Mouse (Mus musculus): ENCODE results near the gene Defb43. TPM values are rescaled to one million over a fixed set of nuclear protein-coding genes. Genes with fewer than 3 reads are reported as not detected.
A peak's percentile ranks its signal among the peaks of the same experiment; 100 is the strongest.

Defb43 gene
- polyA plus RNA-seq, 1 experiment from 2014 or later: not detected

- Histone ChIP-seq H3K4me2 (replicated peaks; ENCODE audit: low read depth, low read length) (no peak overlapping the region), H3K4me1 (ENCODE audit: insufficient read depth, low read length) (0 out of 2 replicates have a peak, but pooled peaks cover 6% of the 10 kb centered on the region), H3K27ac (ENCODE audit: low read length) (no peak overlapping the region), H3K4me3 (ENCODE audit: low read length) (no peak overlapping the region), H3K9ac (replicated peaks; ENCODE audit: low read length) (no peak overlapping the region), H3K9me3 (ENCODE audit: low read length) (no peaks in the 10 kb centered on the region), H3K36me3 (ENCODE audit: insufficient read depth, low read length) (no peaks in the 10 kb centered on the region), H3K27me3 (ENCODE audit: insufficient read depth, low read length) (no peaks in the 10 kb centered on the region)
- 92% methylated on average over 4 of the region's 4 CpGs for WGBS
- ATAC-seq (ENCODE audit: low FRiP score, low TSS enrichment): no peak
Measured at GRCm38 (mm10) chr14:62998977-62999376, 12.6 kb upstream of the Defb43 start.

- WGBS: 69% methylated on average over 2 of the region's 2 CpGs
- Histone ChIP-seq H3K27ac (ENCODE audit: low read length) (no peak overlapping the region), H3K9ac (replicated peaks; ENCODE audit: low read length) (no peak overlapping the region), H3K36me3 (ENCODE audit: insufficient read depth, low read length) (no peaks in the 10 kb centered on the region), H3K4me1 (ENCODE audit: insufficient read depth, low read length) (0 out of 2 replicates have a peak, but pooled peaks cover 5% of the 10 kb centered on the region), H3K4me3 (ENCODE audit: low read length) (no peak overlapping the region), H3K4me2 (replicated peaks; ENCODE audit: low read depth, low read length) (no peak overlapping the region), H3K27me3 (ENCODE audit: insufficient read depth, low read length) (no peaks in the 10 kb centered on the region), H3K9me3 (ENCODE audit: low read length) (no peaks in the 10 kb centered on the region)
- ATAC-seq (ENCODE audit: low FRiP score, low TSS enrichment): no peak
Measured at GRCm38 (mm10) chr14:63002588-63002987, 9.0 kb upstream of the Defb43 start.

GRCm38 (mm10) chr14:63013082-63013481, 1.5 kb downstream of the Defb43 start:
- no peak overlapping the region for H3K27ac ChIP-seq (ENCODE audit: low read length)
- H3K9me3 ChIP-seq (ENCODE audit: low read length): peaks cover 5% of the 10 kb centered on the region; the same call in 1 of the 2 replicates
- no peak overlapping the region for H3K9ac ChIP-seq (replicated peaks; ENCODE audit: low read length)
- H3K4me2 ChIP-seq (replicated peaks; ENCODE audit: low read depth, low read length): no peak overlapping the region
- H3K4me1 ChIP-seq (ENCODE audit: insufficient read depth, low read length): no peaks in the 10 kb centered on the region
- no peaks in the 10 kb centered on the region for H3K27me3 ChIP-seq (ENCODE audit: insufficient read depth, low read length)
- no peak for ATAC-seq (ENCODE audit: low FRiP score, low TSS enrichment)
- H3K36me3 ChIP-seq (ENCODE audit: insufficient read depth, low read length): no peaks in the 10 kb centered on the region
- no peak overlapping the region for H3K4me3 ChIP-seq (ENCODE audit: low read length)
- WGBS: 61% methylated on average over 4 of the region's 4 CpGs

GRCm38 (mm10) chr14:63014667-63015066, 3.1 kb downstream of the Defb43 start:
- Histone ChIP-seq H3K27ac (ENCODE audit: low read length) (no peak overlapping the region), H3K9ac (replicated peaks; ENCODE audit: low read length) (no peak overlapping the region), H3K27me3 (ENCODE audit: insufficient read depth, low read length) (no peaks in the 10 kb centered on the region), H3K4me2 (replicated peaks; ENCODE audit: low read depth, low read length) (no peak overlapping the region), H3K4me3 (ENCODE audit: low read length) (no peak overlapping the region), H3K36me3 (ENCODE audit: insufficient read depth, low read length) (no peaks in the 10 kb centered on the region), H3K4me1 (ENCODE audit: insufficient read depth, low read length) (no peaks in the 10 kb centered on the region), H3K9me3 (ENCODE audit: low read length) (peaks cover 5% of the 10 kb centered on the region; the same call in 1 of the 2 replicates)
- ATAC-seq (ENCODE audit: low FRiP score, low TSS enrichment): no peak
- WGBS: 81% methylated on average over 4 of the region's 4 CpGs

GRCm38 (mm10) chr14:63020524-63021156, 9.1 kb downstream of the Defb43 start:
- WGBS: 59% methylated on average over 6 of the region's 6 CpGs
- no peak for ATAC-seq (ENCODE audit: low FRiP score, low TSS enrichment)
- H3K4me1 ChIP-seq (ENCODE audit: insufficient read depth, low read length): no peaks in the 10 kb centered on the region

GRCm38 (mm10) chr14:63046691-63047090, 35.1 kb downstream of the Defb43 start, which contains the start of gene Defb42:
TSS of gene Defb42 (plus strand) at chr14:63046991.
- ATAC-seq (ENCODE audit: low FRiP score, low TSS enrichment): no peak
- Histone ChIP-seq H3K4me3 (ENCODE audit: low read length) (no peak within 1 kb of the TSS), H3K9ac (replicated peaks; ENCODE audit: low read length) (no peak within 1 kb of the TSS), H3K27ac (ENCODE audit: low read length) (no peak within 1 kb of the TSS), H3K27me3 (ENCODE audit: insufficient read depth, low read length) (no peaks in the 10 kb centered on the region), H3K36me3 (ENCODE audit: insufficient read depth, low read length) (no peaks in the 10 kb centered on the region), H3K4me1 (ENCODE audit: insufficient read depth, low read length) (no peaks in the 10 kb centered on the region), H3K9me3 (ENCODE audit: low read length) (no peaks in the 10 kb centered on the region), H3K4me2 (replicated peaks; ENCODE audit: low read depth, low read length) (no peak within 1 kb of the TSS)
- 80% methylated on average over 3 of the region's 3 CpGs for WGBS

More at GRCm38 (mm10) chr14:63020524-63021156, 9.1 kb downstream of the Defb43 start:
- Histone ChIP-seq H3K4me2 (replicated peaks; ENCODE audit: low read depth, low read length) (no peak overlapping the region), H3K9me3 (ENCODE audit: low read length) (no peaks in the 10 kb centered on the region), H3K36me3 (ENCODE audit: insufficient read depth, low read length) (no peaks in the 10 kb centered on the region), H3K4me3 (ENCODE audit: low read length) (no peak overlapping the region), H3K9ac (replicated peaks; ENCODE audit: low read length) (no peak overlapping the region), H3K27ac (ENCODE audit: low read length) (no peak overlapping the region), H3K27me3 (ENCODE audit: insufficient read depth, low read length) (no peaks in the 10 kb centered on the region)

GRCm38 (mm10) chr14:63049910-63050370, 38.4 kb downstream of the Defb43 start, which contains the start of gene Defb30:
TSS of gene Defb30 (minus strand) at chr14:63049960.
- Histone ChIP-seq H3K4me2 (replicated peaks; ENCODE audit: low read depth, low read length) (no peak within 1 kb of the TSS), H3K9ac (replicated peaks; ENCODE audit: low read length) (no peak within 1 kb of the TSS), H3K27me3 (ENCODE audit: insufficient read depth, low read length) (no peaks in the 10 kb centered on the region), H3K4me3 (ENCODE audit: low read length) (no peak within 1 kb of the TSS), H3K36me3 (ENCODE audit: insufficient read depth, low read length) (no peaks in the 10 kb centered on the region), H3K4me1 (ENCODE audit: insufficient read depth, low read length) (no peaks in the 10 kb centered on the region), H3K9me3 (ENCODE audit: low read length) (no peaks in the 10 kb centered on the region), H3K27ac (ENCODE audit: low read length) (no peak within 1 kb of the TSS)
- ATAC-seq (ENCODE audit: low FRiP score, low TSS enrichment): no peak
- WGBS: 73% methylated on average over 12 of the region's 14 CpGs

GRCm38 (mm10) chr14:63050769-63051168, 39.2 kb downstream of the Defb43 start:
- no peaks in the 10 kb centered on the region for H3K4me1 ChIP-seq (ENCODE audit: insufficient read depth, low read length)
- H3K27ac ChIP-seq (ENCODE audit: low read length): no peak overlapping the region
- H3K9ac ChIP-seq (replicated peaks; ENCODE audit: low read length): no peak overlapping the region
- H3K36me3 ChIP-seq (ENCODE audit: insufficient read depth, low read length): no peaks in the 10 kb centered on the region
- H3K4me2 ChIP-seq (replicated peaks; ENCODE audit: low read depth, low read length): no peak overlapping the region
- WGBS: 33% methylated on average over 5 of the region's 5 CpGs
- no peaks in the 10 kb centered on the region for H3K27me3 ChIP-seq (ENCODE audit: insufficient read depth, low read length)
- ATAC-seq (ENCODE audit: low FRiP score, low TSS enrichment): no peak
- H3K9me3 ChIP-seq (ENCODE audit: low read length): no peaks in the 10 kb centered on the region
- no peak overlapping the region for H3K4me3 ChIP-seq (ENCODE audit: low read length)

- peak; percentile 85 for ATAC-seq (ENCODE audit: low FRiP score, low TSS enrichment)
- no peak overlapping the region for H3K27ac ChIP-seq (ENCODE audit: low read length)
- H3K9me3 ChIP-seq (ENCODE audit: low read length): no peaks in the 10 kb centered on the region
- no peaks in the 10 kb centered on the region for H3K4me1 ChIP-seq (ENCODE audit: insufficient read depth, low read length)
- no peak overlapping the region for H3K4me3 ChIP-seq (ENCODE audit: low read length)
- no peak overlapping the region for H3K9ac ChIP-seq (replicated peaks; ENCODE audit: low read length)
- WGBS: 31% methylated on average over 6 of the region's 6 CpGs
- no peak overlapping the region for H3K4me2 ChIP-seq (replicated peaks; ENCODE audit: low read depth, low read length)
- no peaks in the 10 kb centered on the region for H3K36me3 ChIP-seq (ENCODE audit: insufficient read depth, low read length)
- H3K27me3 ChIP-seq (ENCODE audit: insufficient read depth, low read length): no peaks in the 10 kb centered on the region
Measured at GRCm38 (mm10) chr14:63054729-63055128, 43.2 kb downstream of the Defb43 start.

- ATAC-seq (ENCODE audit: low FRiP score, low TSS enrichment): no peak
- 73% methylated on average over 10 of the region's 10 CpGs for WGBS
- Histone ChIP-seq H3K4me2 (replicated peaks; ENCODE audit: low read depth, low read length) (no peak overlapping the region), H3K9ac (replicated peaks; ENCODE audit: low read length) (no peak overlapping the region), H3K36me3 (ENCODE audit: insufficient read depth, low read length) (no peaks in the 10 kb centered on the region), H3K27me3 (ENCODE audit: insufficient read depth, low read length) (no peaks in the 10 kb centered on the region), H3K4me3 (ENCODE audit: low read length) (no peak overlapping the region), H3K4me1 (ENCODE audit: insufficient read depth, low read length) (no peaks in the 10 kb centered on the region), H3K27ac (ENCODE audit: low read length) (no peak overlapping the region), H3K9me3 (ENCODE audit: low read length) (no peaks in the 10 kb centered on the region)
Measured at GRCm38 (mm10) chr14:63060361-63060760, 48.8 kb downstream of the Defb43 start.

All from kidney, embryonic 16.5 days (tissue).